Mouse (Mus musculus) kidney, postnatal 0 days (tissue): ENCODE data around the gene Glipr1l1. TPM values are rescaled to one million over a fixed set of nuclear protein-coding genes. Genes with fewer than 3 reads are reported as not detected.
A peak's percentile ranks its signal among the peaks of the same experiment; 100 is the strongest.
"Not testable (repeated sequence)": the region's sequence is repeated elsewhere in the genome, so short reads cannot be mapped to it uniquely, and the experiment has no call there.

ENCODE experiments used
- ATAC-seq: fragments of 200-750 bp; cut with Nextera tagmentation; replicated peaks from 2 replicates; pipeline ENCODE4 v1.8.0; 2017; ENCODE audit warnings: low read depth, moderate number of reproducible peaks, moderate TSS enrichment, moderate library complexity; ENCODE audit not compliant: low FRiP score
- DNase-seq: peaks from one replicate; pipeline ENCODE4 v3.0.0-alpha.2; 2016; ENCODE audit warnings: low spot score
- H3K27ac ChIP-seq: fragments of 300-500 bp; sonication (generic); 2 replicates; pipeline ENCODE4 v1.5.1; 2014; ENCODE audit warnings: mild to moderate bottlenecking
- H3K27me3 ChIP-seq: fragments of 300-500 bp; sonication (generic); 2 replicates; pipeline ENCODE4 v1.6.1; 2014; ENCODE audit warnings: low read length, mixed read lengths; ENCODE audit not compliant: insufficient read depth
- H3K36me3 ChIP-seq: fragments of 300-500 bp; sonication (generic); 2 replicates; pipeline ENCODE4 v1.6.1; 2014; ENCODE audit warnings: low read length, mixed read lengths; ENCODE audit not compliant: insufficient read depth
- H3K4me1 ChIP-seq: fragments of 300-500 bp; sonication (generic); replicated peaks from 2 replicates; pipeline ENCODE4 v1.6.1; 2014; ENCODE audit warnings: antibody characterized with exemption, low read length, mixed read lengths; ENCODE audit not compliant: insufficient read depth
- H3K4me2 ChIP-seq: fragments of 300-500 bp; sonication (generic); 2 replicates; pipeline ENCODE4 v1.6.1; 2014; ENCODE audit warnings: mild to moderate bottlenecking, low read length, moderate library complexity, mixed read lengths
- H3K4me3 ChIP-seq: fragments of 300-500 bp; sonication (generic); replicated peaks from 2 replicates; pipeline ENCODE4 v1.5.1; 2014; ENCODE audit warnings: low read depth, low read length
- H3K9ac ChIP-seq: fragments of 300-500 bp; sonication (generic); 2 replicates; pipeline ENCODE4 v1.6.1; 2014; ENCODE audit warnings: low read depth, low read length
- H3K9me3 ChIP-seq: fragments of 300-500 bp; sonication (generic); replicated peaks from 2 replicates; pipeline ENCODE4 v1.6.1; 2016; ENCODE audit warnings: low read length, inconsistent platforms, mixed read lengths
- CTCF ChIP-seq: IDR thresholded peaks from 2 replicates; pipeline ENCODE4 v1.5.1; 2016; ENCODE audit warnings: antibody characterized with exemption, low read depth, mild to moderate bottlenecking, moderate library complexity
- WGBS: fragments of 180-500 bp; shearing (Covaris S2); extraction: QIAGEN DNeasy Blood & Tissue Kit; methylation state at CpG from one replicate; pipeline ENCODE4 v1.1.7; 2014; 5-methylcytosine and 5-hydroxymethylcytosine counted together
- polyA plus RNA-seq: library from polyadenylated mRNA; unstranded; fragments of >200 nt; fragmentation: Nextera tagmentation; extraction: Ambion mirVana; gene quantifications from 2 replicates; pipeline ENCODE4 v1.2.1, GENCODE M21; 2015

The Glipr1l1 gene
- not detected in 2 replicates for polyA plus RNA-seq

- H3K4me1 ChIP-seq: no peaks in the 10 kb centered on the region
- H3K9me3 ChIP-seq: no peaks in the 10 kb centered on the region
- H3K4me3 ChIP-seq: no peak within 1 kb of the TSS
- H3K27me3 ChIP-seq: no peaks in the 10 kb centered on the region
- H3K36me3 ChIP-seq: no peaks in the 10 kb centered on the region
- 52% methylated on average over 14 of the region's 14 CpGs for WGBS
- peak; percentile 72 for DNase-seq
- H3K9ac ChIP-seq: no peak within 1 kb of the TSS
- peak; percentile 91 for ATAC-seq
- no peak within 1 kb of the TSS for H3K27ac ChIP-seq
- TF ChIP-seq CTCF: peak; percentile 77
- H3K4me2 ChIP-seq: no peak within 1 kb of the TSS
These were observed at the start of gene Glipr1l1 for GRCm38 (mm10) chr10:112059702-112060582. Gene Glipr1l1, plus strand, starts transcription at chr10:112060189.

GRCm38 (mm10) chr10:112023585-112023984, 36.4 kb upstream of the Glipr1l1 start:
- Histone ChIP-seq H3K4me1 (no peaks in the 10 kb centered on the region), H3K4me2 (no peak overlapping the region), H3K9me3 (no peaks in the 10 kb centered on the region), H3K4me3 (no peak overlapping the region), H3K27ac (no peak overlapping the region), H3K27me3 (no peaks in the 10 kb centered on the region), H3K9ac (no peak overlapping the region), H3K36me3 (no peaks in the 10 kb centered on the region)
- TF ChIP-seq CTCF: no peak
- 70% methylated on average over 2 of the region's 2 CpGs for WGBS
- no peak for DNase-seq
- no peak for ATAC-seq

GRCm38 (mm10) chr10:112028689-112029088, 31.3 kb upstream of the Glipr1l1 start:
- H3K27ac ChIP-seq, H3K4me2 ChIP-seq, ATAC-seq, H3K4me3 ChIP-seq, H3K9me3 ChIP-seq, H3K4me1 ChIP-seq, DNase-seq, H3K36me3 ChIP-seq, H3K9ac ChIP-seq, H3K27me3 ChIP-seq: not testable (repeated sequence)
- WGBS: 82% methylated on average over 3 of the region's 3 CpGs

GRCm38 (mm10) chr10:112043523-112043922, 16.5 kb upstream of the Glipr1l1 start:
- H3K4me2 ChIP-seq, H3K27me3 ChIP-seq, H3K36me3 ChIP-seq, ATAC-seq, H3K9ac ChIP-seq, H3K4me1 ChIP-seq, H3K9me3 ChIP-seq, H3K4me3 ChIP-seq, DNase-seq, H3K27ac ChIP-seq: not testable (repeated sequence)
- 67% methylated on average over 9 of the region's 9 CpGs for WGBS

- H3K4me1 ChIP-seq, H3K4me2 ChIP-seq, ATAC-seq, H3K27ac ChIP-seq, DNase-seq, H3K36me3 ChIP-seq, H3K9me3 ChIP-seq, H3K9ac ChIP-seq, H3K4me3 ChIP-seq, H3K27me3 ChIP-seq: not testable (repeated sequence)
- 32% methylated on average over 14 of the region's 14 CpGs for WGBS
These were observed 15.7 kb upstream of the Glipr1l1 start for GRCm38 (mm10) chr10:112044283-112044682.

- no peaks in the 10 kb centered on the region for H3K4me1 ChIP-seq
- ATAC-seq (no peak), DNase-seq (peak; percentile 4)
- TF ChIP-seq CTCF: no peak
- H3K27me3 ChIP-seq: no peaks in the 10 kb centered on the region
- H3K9ac ChIP-seq: no peak overlapping the region
- no peak overlapping the region for H3K4me3 ChIP-seq
- H3K27ac ChIP-seq: no peak overlapping the region
- no peaks in the 10 kb centered on the region for H3K36me3 ChIP-seq
- no peaks in the 10 kb centered on the region for H3K9me3 ChIP-seq
- no peak overlapping the region for H3K4me2 ChIP-seq
These were observed 8.8 kb upstream of the Glipr1l1 start for GRCm38 (mm10) chr10:112051220-112051619.

- not testable (repeated sequence) for H3K4me2 ChIP-seq, ATAC-seq, H3K36me3 ChIP-seq, H3K4me3 ChIP-seq, H3K27ac ChIP-seq, H3K9me3 ChIP-seq, H3K4me1 ChIP-seq, H3K9ac ChIP-seq, H3K27me3 ChIP-seq
- DNase-seq: peak; percentile 18
- 65% methylated on average over 2 of the region's 2 CpGs for WGBS
These were observed 8.0 kb upstream of the Glipr1l1 start for GRCm38 (mm10) chr10:112051956-112052355.

GRCm38 (mm10) chr10:112060583-112060934, 570 bp downstream of the Glipr1l1 start:
- H3K9ac ChIP-seq, H3K9me3 ChIP-seq, H3K36me3 ChIP-seq, DNase-seq, H3K27ac ChIP-seq, H3K27me3 ChIP-seq, H3K4me1 ChIP-seq, ATAC-seq, H3K4me3 ChIP-seq, H3K4me2 ChIP-seq: not testable (repeated sequence)
- 72% methylated on average over 6 of the region's 6 CpGs for WGBS
